Mouse (Mus musculus) myocyte (in vitro differentiated cells): ENCODE results near the gene Hnf1b. TPM values are rescaled to one million over a fixed set of nuclear protein-coding genes. Genes with fewer than 3 reads are reported as not detected.

Experiments used
- H3K27me3 ChIP-seq: one replicate; pipeline ENCODE4 v1.6.1; 2011; ENCODE audit not compliant: control insufficient read depth, insufficient read depth, insufficient read length
- H3K36me3 ChIP-seq: one replicate; pipeline ENCODE4 v1.6.1; 2011; ENCODE audit not compliant: control insufficient read depth, insufficient read depth
- H3K4me2 ChIP-seq: one replicate; pipeline ENCODE4 v1.6.1; 2011; ENCODE audit warnings: low read depth, control low read depth
- H3K4me3 ChIP-seq: one replicate; pipeline ENCODE4 v1.5.1; 2011; ENCODE audit warnings: mild to moderate bottlenecking, control low read depth, moderate library complexity
- H3K79me2 ChIP-seq: one replicate; pipeline ENCODE4 v1.6.1; 2011; ENCODE audit not compliant: control insufficient read depth, insufficient read depth
- H3ac ChIP-seq: one replicate; pipeline ENCODE4 v1.6.1; 2011; ENCODE audit not compliant: control insufficient read depth, insufficient read length
- CEBPB ChIP-seq: IDR thresholded peaks from 2 replicates; pipeline ENCODE4 v1.6.1; 2011; ENCODE audit warnings: mild to moderate bottlenecking, moderate library complexity; ENCODE audit not compliant: poor library complexity, insufficient read depth, severe bottlenecking
- E2F4 ChIP-seq: IDR thresholded peaks from one replicate; pipeline ENCODE4 v1.6.1; 2011; ENCODE audit warnings: mild to moderate bottlenecking, control low read depth, moderate library complexity; ENCODE audit not compliant: insufficient read depth
- MAX ChIP-seq: IDR thresholded peaks from one replicate; pipeline ENCODE4 v1.6.1; 2011; ENCODE audit warnings: low read depth, mild to moderate bottlenecking, control low read depth
- MYOD1 ChIP-seq, 3 experiments: IDR thresholded peaks; one replicate each; pipeline ENCODE4 v1.6.1; 2011; ENCODE audit warnings: control low read depth in 2 of 3, low read depth in 2 of 3, mild to moderate bottlenecking in 2 of 3, moderate library complexity in 1 of 3; ENCODE audit not compliant: insufficient read length in 2 of 3, control insufficient read depth in 1 of 3
- MYOG ChIP-seq, 3 experiments: IDR thresholded peaks; one replicate each; pipeline ENCODE4 v1.6.1; 2011; ENCODE audit warnings: control low read depth in 2 of 3, low read depth in 2 of 3, mild to moderate bottlenecking in 2 of 3; ENCODE audit not compliant: insufficient read length in 2 of 3, control insufficient read depth in 1 of 3, insufficient read depth in 1 of 3
- POLR2A ChIP-seq: IDR thresholded peaks from one replicate; pipeline ENCODE4 v1.6.1; 2011; ENCODE audit warnings: low read depth, mild to moderate bottlenecking, control low read depth, moderate library complexity; ENCODE audit not compliant: insufficient read length
- POLR2AphosphoS2 ChIP-seq: IDR thresholded peaks from one replicate; pipeline ENCODE4 v1.6.1; 2011; ENCODE audit warnings: low read depth, control low read depth; ENCODE audit not compliant: insufficient read length
- REST ChIP-seq: IDR thresholded peaks from one replicate; pipeline ENCODE4 v1.6.1; 2011; ENCODE audit warnings: mild to moderate bottlenecking, control low read depth, moderate library complexity; ENCODE audit not compliant: insufficient read depth, insufficient read length
- SRF ChIP-seq: IDR thresholded peaks from one replicate; pipeline ENCODE4 v1.6.1; 2011; ENCODE audit warnings: low read depth; ENCODE audit not compliant: control insufficient read depth, insufficient read length
- TCF12 ChIP-seq: IDR thresholded peaks from one replicate; pipeline ENCODE4 v1.6.1; 2011; ENCODE audit warnings: mild to moderate bottlenecking, control low read depth; ENCODE audit not compliant: poor library complexity, insufficient read depth, severe bottlenecking
- TCF3 ChIP-seq: IDR thresholded peaks from one replicate; pipeline ENCODE4 v1.6.1; 2011; ENCODE audit warnings: low read depth, control low read depth; ENCODE audit not compliant: insufficient read length
- USF1 ChIP-seq: IDR thresholded peaks from one replicate; pipeline ENCODE4 v1.6.1; 2011; ENCODE audit warnings: low read depth, mild to moderate bottlenecking, control low read depth, moderate library complexity
- polyA plus RNA-seq: library from polyadenylated mRNA; unstranded; fragments of >200 nt; fragmentation: generic; extraction: Trizol; gene quantifications from one replicate; pipeline ENCODE4 v1.2.1, GENCODE M21; 2012; ENCODE audit warnings: missing spikeins

Hnf1b gene
- polyA plus RNA-seq, 1 experiment, result not detected

GRCm38 (mm10) chr11:83857256-83857655 lies 7.4 kb downstream of the Hnf1b start:
- H3K36me3 ChIP-seq, result no peaks in the 10 kb centered on the region
- H3K4me2 ChIP-seq, result no peak overlapping the region
- no peak overlapping the region for H3K4me3 ChIP-seq
- no peak overlapping the region for H3ac ChIP-seq
- H3K27me3 ChIP-seq, result peaks cover 28% of the 10 kb centered on the region
- H3K79me2 ChIP-seq, result no peaks in the 10 kb centered on the region
- TF ChIP-seq USF1 (no peak), POLR2A (no peak), MYOG (IDR thresholded peaks at IDR 0.05; ENCODE audit: control insufficient read depth in 1 of 3, insufficient read depth in 1 of 3, insufficient read length in 2 of 3, low read depth in 2 of 3) (no peak), SRF (no peak), CEBPB (no peak), TCF12 (no peak), MYOD1 (IDR thresholded peaks at IDR 0.05; ENCODE audit: control insufficient read depth in 1 of 3, insufficient read length in 2 of 3, low read depth in 2 of 3) (no peak), MAX (no peak), REST (no peak), POLR2AphosphoS2 (no peak), TCF3 (no peak), E2F4 (no peak)

GRCm38 (mm10) chr11:83865286-83865685 lies 15.4 kb downstream of the Hnf1b start:
- Histone ChIP-seq H3K27me3 (peaks cover 26% of the 10 kb centered on the region), H3K36me3 (no peaks in the 10 kb centered on the region), H3K4me2 (no peak overlapping the region), H3K79me2 (no peaks in the 10 kb centered on the region), H3K4me3 (no peak overlapping the region), H3ac (no peak overlapping the region)
- no peak for TF ChIP-seq TCF12
- TF ChIP-seq REST, result no peak
- no peak for TF ChIP-seq USF1
- TF ChIP-seq MYOG (IDR thresholded peaks at IDR 0.05; ENCODE audit: control insufficient read depth in 1 of 3, insufficient read depth in 1 of 3, insufficient read length in 2 of 3, low read depth in 2 of 3), result no peak
- no peak for TF ChIP-seq CEBPB
- TF ChIP-seq E2F4, result no peak
- no peak for TF ChIP-seq MAX
- TF ChIP-seq SRF, result no peak
- no peak for TF ChIP-seq TCF3
- TF ChIP-seq POLR2AphosphoS2, result no peak
- TF ChIP-seq MYOD1 (IDR thresholded peaks at IDR 0.05; ENCODE audit: control insufficient read depth in 1 of 3, insufficient read length in 2 of 3, low read depth in 2 of 3), result no peak
- TF ChIP-seq POLR2A, result no peak

- no peak for TF ChIP-seq SRF
- TF ChIP-seq USF1, result no peak
- TF ChIP-seq MYOD1 (IDR thresholded peaks at IDR 0.05; ENCODE audit: control insufficient read depth in 1 of 3, insufficient read length in 2 of 3, low read depth in 2 of 3), result no peak
- TF ChIP-seq E2F4, result no peak
- TF ChIP-seq TCF3, result no peak
- TF ChIP-seq MAX, result no peak
- TF ChIP-seq MYOG (IDR thresholded peaks at IDR 0.05; ENCODE audit: control insufficient read depth in 1 of 3, insufficient read depth in 1 of 3, insufficient read length in 2 of 3, low read depth in 2 of 3), result no peak
- no peak for TF ChIP-seq CEBPB
- no peak for TF ChIP-seq REST
- no peak for TF ChIP-seq POLR2AphosphoS2
- no peak for TF ChIP-seq TCF12
- TF ChIP-seq POLR2A, result no peak
- H3K27me3 ChIP-seq, result peaks cover 26% of the 10 kb centered on the region
- no peak overlapping the region for H3K4me2 ChIP-seq
- H3ac ChIP-seq, result no peak overlapping the region
- no peaks in the 10 kb centered on the region for H3K79me2 ChIP-seq
- H3K36me3 ChIP-seq, result no peaks in the 10 kb centered on the region
- no peak overlapping the region for H3K4me3 ChIP-seq
These were observed 17.7 kb downstream of the Hnf1b start for GRCm38 (mm10) chr11:83867571-83867970.

- TF ChIP-seq REST (no peak), MYOG (IDR thresholded peaks at IDR 0.05; ENCODE audit: control insufficient read depth in 1 of 3, insufficient read depth in 1 of 3, insufficient read length in 2 of 3, low read depth in 2 of 3) (no peak), POLR2AphosphoS2 (no peak), SRF (no peak), POLR2A (no peak), E2F4 (no peak), USF1 (no peak), TCF3 (no peak), MYOD1 (IDR thresholded peaks at IDR 0.05; ENCODE audit: control insufficient read depth in 1 of 3, insufficient read length in 2 of 3, low read depth in 2 of 3) (no peak), MAX (no peak), CEBPB (no peak), TCF12 (no peak)
These were observed 19.3 kb downstream of the Hnf1b start for GRCm38 (mm10) chr11:83869147-83869546.

More at GRCm38 (mm10) chr11:83869147-83869546, 19.3 kb downstream of the Hnf1b start:
- Histone ChIP-seq H3K4me3 (no peak overlapping the region), H3K36me3 (no peaks in the 10 kb centered on the region), H3ac (no peak overlapping the region), H3K4me2 (no peak overlapping the region), H3K79me2 (no peaks in the 10 kb centered on the region), H3K27me3 (peaks cover 18% of the 10 kb centered on the region)
